Mouse (Mus musculus): ENCODE measurements around the gene Btaf1. TPM values are rescaled to one million over a fixed set of nuclear protein-coding genes. Genes with fewer than 3 reads are reported as not detected.

Btaf1 gene
- total and polyA plus RNA-seq, 2 experiments from 2014 or later = 3.5 to 16.9 TPM

GRCm38 (mm10) chr19:37004557-37004956, 78.7 kb downstream of the Btaf1 start:
- Histone ChIP-seq H3K27me3 (ENCODE audit: insufficient read depth, low read length) (no peaks in the 10 kb centered on the region), H3K9ac (replicated peaks; ENCODE audit: low read length) (no peak overlapping the region), H3K4me1 (ENCODE audit: insufficient read depth, low read length) (no peaks in the 10 kb centered on the region), H3K4me2 (ENCODE audit: low read depth, low read length) (no peak overlapping the region), H3K36me3 (ENCODE audit: insufficient read depth, low read length) (peaks cover 48% of the 10 kb centered on the region), H3K4me3 (ENCODE audit: low read length) (no peak overlapping the region), H3K9me3 (ENCODE audit: low read length) (no peaks in the 10 kb centered on the region), H3K27ac (no peak overlapping the region)
- ATAC-seq (no peak), DNase-seq (ENCODE audit: low spot score) (no peak)
- 94% methylated on average over 5 of the region's 5 CpGs for WGBS
- TF ChIP-seq CTCF (IDR thresholded peaks at IDR 0.05; ENCODE audit: low read depth) = no peak

DNA sequence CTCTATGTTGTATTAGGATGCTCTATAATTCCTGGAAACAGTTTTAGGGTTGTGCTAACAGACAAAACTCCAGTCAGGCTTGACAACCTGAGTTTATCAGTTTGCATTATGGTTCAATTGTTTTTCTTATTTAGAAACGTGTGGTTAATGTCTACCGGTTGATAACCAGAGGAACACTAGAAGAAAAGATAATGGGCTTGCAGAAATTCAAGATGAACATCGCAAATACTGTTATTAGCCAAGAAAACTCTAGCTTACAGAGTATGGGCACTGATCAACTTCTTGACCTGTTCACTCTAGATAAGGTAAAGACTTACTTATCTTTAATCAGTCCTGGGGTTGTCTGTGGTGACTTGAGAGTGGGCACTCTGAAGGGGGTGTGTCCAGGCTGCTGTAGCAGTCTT, 84.0 kb downstream of the Btaf1 start:
- no peak for ATAC-seq
- 92% methylated on average over 3 of the region's 3 CpGs for WGBS
- Histone ChIP-seq H3K36me3 (ENCODE audit: insufficient read depth, low read length) (peaks cover 53% of the 10 kb centered on the region), H3K9ac (replicated peaks; ENCODE audit: low read length) (no peak overlapping the region), H3K4me3 (ENCODE audit: low read length) (no peak overlapping the region), H3K4me1 (ENCODE audit: insufficient read depth, low read length) (no peaks in the 10 kb centered on the region), H3K9me3 (ENCODE audit: low read length) (no peaks in the 10 kb centered on the region), H3K4me2 (ENCODE audit: low read depth, low read length) (no peak overlapping the region), H3K27ac (no peak overlapping the region), H3K27me3 (ENCODE audit: insufficient read depth, low read length) (no peaks in the 10 kb centered on the region)
- TF ChIP-seq CTCF (IDR thresholded peaks at IDR 0.05; ENCODE audit: low read depth) = no peak
- no peak for DNase-seq (ENCODE audit: low spot score)

DNA sequence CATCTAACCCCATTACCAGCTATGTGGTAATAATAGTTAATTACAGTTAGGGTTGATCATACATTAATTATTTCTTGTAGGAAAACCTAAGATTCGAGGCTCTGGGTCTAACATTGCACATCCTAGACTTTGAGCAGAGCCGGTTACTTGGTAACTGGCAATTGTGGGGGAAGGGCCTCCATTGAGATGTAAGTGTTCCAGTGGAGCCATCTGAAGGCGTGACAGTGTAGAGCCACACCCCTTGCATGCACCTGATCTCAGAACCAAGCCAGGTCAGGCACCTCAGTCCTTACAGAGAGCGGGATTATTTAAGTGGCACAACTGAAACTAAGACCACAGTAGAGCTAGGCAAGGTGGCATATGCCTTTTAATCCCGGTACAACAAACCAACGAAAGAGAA, 87.6 kb downstream of the Btaf1 start:
- no peak for ATAC-seq
- WGBS = 95% methylated on average over 6 of the region's 6 CpGs
- no peaks in the 10 kb centered on the region for H3K27me3 ChIP-seq (ENCODE audit: insufficient read depth, low read length)

GRCm38 (mm10) chr19:37014173-37014939, 88.5 kb downstream of the Btaf1 start:
- Histone ChIP-seq H3K4me2 (ENCODE audit: low read depth, low read length) (no peak overlapping the region), H3K27me3 (ENCODE audit: insufficient read depth, low read length) (no peaks in the 10 kb centered on the region), H3K4me3 (ENCODE audit: low read length) (no peak overlapping the region), H3K4me1 (ENCODE audit: insufficient read depth, low read length) (no peaks in the 10 kb centered on the region), H3K9ac (replicated peaks; ENCODE audit: low read length) (no peak overlapping the region), H3K36me3 (ENCODE audit: insufficient read depth, low read length) (peaks cover 31% of the 10 kb centered on the region), H3K27ac (no peak overlapping the region), H3K9me3 (ENCODE audit: low read length) (no peaks in the 10 kb centered on the region)
- no peak for DNase-seq (ENCODE audit: low spot score)
- no peak for TF ChIP-seq CTCF (IDR thresholded peaks at IDR 0.05; ENCODE audit: low read depth)
- ATAC-seq = no peak
- 87% methylated on average over 8 of the region's 8 CpGs for WGBS

More for the DNA sequence above, 87.6 kb downstream of the Btaf1 start:
- Histone ChIP-seq H3K36me3 (ENCODE audit: insufficient read depth, low read length) (peaks cover 34% of the 10 kb centered on the region), H3K4me3 (ENCODE audit: low read length) (no peak overlapping the region), H3K27ac (no peak overlapping the region), H3K4me1 (ENCODE audit: insufficient read depth, low read length) (no peaks in the 10 kb centered on the region), H3K4me2 (ENCODE audit: low read depth, low read length) (no peak overlapping the region), H3K9ac (replicated peaks; ENCODE audit: low read length) (no peak overlapping the region), H3K9me3 (ENCODE audit: low read length) (no peaks in the 10 kb centered on the region)
- TF ChIP-seq CTCF (IDR thresholded peaks at IDR 0.05; ENCODE audit: low read depth) = no peak
- DNase-seq (ENCODE audit: low spot score) = no peak

GRCm38 (mm10) chr19:37016890-37017289, 91.0 kb downstream of the Btaf1 start:
- DNase-seq (ENCODE audit: low spot score) (no peak), ATAC-seq (no peak)
- H3K4me3 ChIP-seq (ENCODE audit: low read length) = no peak overlapping the region
- no peak overlapping the region for H3K4me2 ChIP-seq (ENCODE audit: low read depth, low read length)
- no peaks in the 10 kb centered on the region for H3K4me1 ChIP-seq (ENCODE audit: insufficient read depth, low read length)
- no peaks in the 10 kb centered on the region for H3K27me3 ChIP-seq (ENCODE audit: insufficient read depth, low read length)
- no peak overlapping the region for H3K9ac ChIP-seq (replicated peaks; ENCODE audit: low read length)
- no peaks in the 10 kb centered on the region for H3K9me3 ChIP-seq (ENCODE audit: low read length)
- no peak for TF ChIP-seq CTCF (IDR thresholded peaks at IDR 0.05; ENCODE audit: low read depth)
- peaks cover 8% of the 10 kb centered on the region for H3K36me3 ChIP-seq (ENCODE audit: insufficient read depth, low read length)
- WGBS = 88% methylated on average over 6 of the region's 6 CpGs
- H3K27ac ChIP-seq = no peak overlapping the region

GRCm38 (mm10) chr19:37018411-37018810, 92.5 kb downstream of the Btaf1 start:
- no peaks in the 10 kb centered on the region for H3K27me3 ChIP-seq (ENCODE audit: insufficient read depth, low read length)
- peak; percentile 82 for DNase-seq (ENCODE audit: low spot score)
- H3K9me3 ChIP-seq (ENCODE audit: low read length) = no peaks in the 10 kb centered on the region
- H3K36me3 ChIP-seq (ENCODE audit: insufficient read depth, low read length) = no peaks in the 10 kb centered on the region
- peak overlapping the region; percentile 37 for H3K9ac ChIP-seq (replicated peaks; ENCODE audit: low read length)
- ATAC-seq = peak; percentile 94
- no peak overlapping the region for H3K27ac ChIP-seq
- no peaks in the 10 kb centered on the region for H3K4me1 ChIP-seq (ENCODE audit: insufficient read depth, low read length)
- TF ChIP-seq CTCF (IDR thresholded peaks at IDR 0.05; ENCODE audit: low read depth) = no peak
- 7% methylated on average over 26 of the region's 26 CpGs for WGBS
- peak overlapping the region; percentile 57 for H3K4me2 ChIP-seq (ENCODE audit: low read depth, low read length)
- H3K4me3 ChIP-seq (ENCODE audit: low read length) = peak overlapping the region; percentile 31

- WGBS = 62% methylated on average over 5 of the region's 5 CpGs
- Histone ChIP-seq H3K4me2 (ENCODE audit: low read depth, low read length) (peak overlapping the region; percentile 57), H3K4me1 (ENCODE audit: insufficient read depth, low read length) (no peaks in the 10 kb centered on the region), H3K27me3 (ENCODE audit: insufficient read depth, low read length) (no peaks in the 10 kb centered on the region), H3K9me3 (ENCODE audit: low read length) (no peaks in the 10 kb centered on the region), H3K4me3 (ENCODE audit: low read length) (peak overlapping the region; percentile 31), H3K27ac (no peak overlapping the region), H3K9ac (replicated peaks; ENCODE audit: low read length) (0 out of 2 replicates have a peak overlapping the region, but pooled peaks have one; percentile 17), H3K36me3 (ENCODE audit: insufficient read depth, low read length) (no peaks in the 10 kb centered on the region)
- DNase-seq (ENCODE audit: low spot score) (no peak), ATAC-seq (no peak)
- no peak for TF ChIP-seq CTCF (IDR thresholded peaks at IDR 0.05; ENCODE audit: low read depth)
These were observed 93.1 kb downstream of the Btaf1 start for GRCm38 (mm10) chr19:37018931-37019330.
